Mouse (Mus musculus): ENCODE results near the gene Ms4a15. TPM values are rescaled to one million over a fixed set of nuclear protein-coding genes. Genes with fewer than 3 reads are reported as not detected.

Gene Ms4a15
- polyA plus RNA-seq, 1 experiment from 2014 or later, result not detected

- Histone ChIP-seq H3K4me1 (peaks cover 8% of the 10 kb centered on the region), H3K27me3 (replicated peaks) (0 out of 2 replicates have a peak, but pooled peaks cover 6% of the 10 kb centered on the region), H3K9ac (no peak overlapping the region), H3K4me2 (peak overlapping the region; percentile 47), H3K4me3 (no peak overlapping the region), H3K27ac (no peak overlapping the region), H3K36me3 (no peaks in the 10 kb centered on the region), H3K9me3 (replicated peaks) (no peaks in the 10 kb centered on the region)
- no peak for ATAC-seq
- 50% methylated on average over 5 of the region's 5 CpGs for WGBS (ENCODE audit: insufficient replicate concordance)
These were observed 12.8 kb downstream of the Ms4a15 start for GRCm38 (mm10) chr19:10980210-10980609.

DNA sequence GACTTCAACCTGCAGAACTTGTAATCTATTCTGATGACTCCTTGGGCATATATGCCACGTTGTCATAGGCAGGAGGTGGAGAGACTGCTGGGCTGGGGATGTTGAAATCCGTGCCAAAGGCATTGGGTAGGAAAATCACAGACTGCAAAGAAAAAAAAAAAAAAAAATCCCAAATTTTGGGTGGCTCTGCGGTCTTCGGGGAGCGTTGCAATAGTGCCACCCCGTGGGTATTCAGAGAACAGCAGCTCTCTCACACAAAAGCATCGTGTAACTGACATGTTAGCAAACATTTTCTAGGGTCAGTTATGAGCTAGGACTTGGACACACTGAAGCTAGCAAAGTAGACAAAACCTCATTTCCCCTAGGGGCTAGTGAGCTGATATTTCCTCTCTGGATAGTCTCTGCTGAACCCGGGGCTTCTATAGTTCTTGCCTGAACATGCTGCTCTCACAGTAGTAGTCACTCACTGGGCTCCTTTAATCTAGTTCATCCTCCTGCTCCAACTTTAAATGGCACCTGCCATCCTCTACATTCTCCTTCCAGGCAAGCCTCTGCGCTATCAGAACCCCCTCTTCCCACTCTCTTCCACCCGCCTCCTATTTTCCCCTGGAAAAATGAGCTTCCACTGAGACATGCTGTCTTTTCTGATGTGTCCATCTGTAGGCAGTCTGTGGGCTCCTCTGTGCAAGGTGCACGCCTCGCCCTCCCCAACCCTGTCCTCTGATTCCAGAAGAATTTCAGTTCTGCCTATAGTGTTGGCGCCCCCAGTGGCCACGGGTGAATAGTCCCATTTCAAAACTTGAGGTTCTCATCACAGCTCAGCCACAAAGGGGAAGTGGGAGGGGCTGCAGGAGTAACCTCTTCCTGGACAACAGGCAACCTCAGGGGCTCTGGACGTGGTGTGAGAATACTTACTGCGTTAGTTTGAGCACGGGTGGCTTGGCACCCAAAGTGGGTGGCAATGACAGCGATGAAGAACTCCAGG is 13.6 kb downstream of the Ms4a15 start:
- Histone ChIP-seq H3K9ac (no peak overlapping the region), H3K9me3 (replicated peaks) (no peaks in the 10 kb centered on the region), H3K27me3 (replicated peaks) (0 out of 2 replicates have a peak, but pooled peaks cover 6% of the 10 kb centered on the region), H3K4me3 (no peak overlapping the region), H3K27ac (no peak overlapping the region), H3K36me3 (no peaks in the 10 kb centered on the region), H3K4me2 (peak overlapping the region; percentile 47), H3K4me1 (peaks cover 8% of the 10 kb centered on the region)
- WGBS (ENCODE audit: insufficient replicate concordance), result 7% methylated on average over 18 of the region's 18 CpGs
- peak; percentile 52 for ATAC-seq

DNA sequence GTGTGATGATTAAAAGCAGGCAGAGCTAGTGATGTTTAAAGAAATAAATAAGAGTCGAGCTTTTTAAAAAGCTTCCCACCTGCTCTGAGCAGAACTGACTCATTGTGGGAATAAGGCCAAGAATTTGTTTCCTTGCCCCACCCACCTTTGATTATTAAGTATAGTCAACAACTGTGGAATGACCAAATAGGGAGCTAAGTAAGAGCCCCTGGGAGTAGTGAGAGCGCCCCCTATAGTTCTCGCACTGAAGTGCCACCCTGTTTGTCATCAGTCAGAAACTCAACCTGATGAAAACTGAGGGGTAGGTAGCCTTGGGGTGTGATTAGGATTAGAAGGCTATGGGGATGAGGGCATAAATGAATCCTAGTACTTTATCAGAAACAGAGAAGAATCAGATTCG is 16.7 kb downstream of the Ms4a15 start:
- Histone ChIP-seq H3K36me3 (no peaks in the 10 kb centered on the region), H3K4me2 (no peak overlapping the region), H3K27ac (no peak overlapping the region), H3K4me3 (no peak overlapping the region), H3K9me3 (replicated peaks) (no peaks in the 10 kb centered on the region), H3K27me3 (replicated peaks) (no peaks in the 10 kb centered on the region), H3K4me1 (peaks cover 8% of the 10 kb centered on the region), H3K9ac (no peak overlapping the region)
- no peak for ATAC-seq
- WGBS (ENCODE audit: insufficient replicate concordance), result 35% methylated on average over 4 of the region's 4 CpGs

GRCm38 (mm10) chr19:10975187-10975586 is 17.9 kb downstream of the Ms4a15 start:
- H3K4me2 ChIP-seq, result no peak overlapping the region
- ATAC-seq, result no peak
- WGBS (ENCODE audit: insufficient replicate concordance), result 61% methylated on average over 2 of the region's 2 CpGs
- no peak overlapping the region for H3K9ac ChIP-seq
- H3K36me3 ChIP-seq, result no peaks in the 10 kb centered on the region
- H3K4me3 ChIP-seq, result no peak overlapping the region
- no peaks in the 10 kb centered on the region for H3K9me3 ChIP-seq (replicated peaks)
- H3K27me3 ChIP-seq (replicated peaks), result no peaks in the 10 kb centered on the region
- no peak overlapping the region for H3K27ac ChIP-seq
- H3K4me1 ChIP-seq, result peaks cover 8% of the 10 kb centered on the region

- Histone ChIP-seq H3K4me3 (no peak within 1 kb of the TSS), H3K36me3 (no peaks in the 10 kb centered on the region), H3K27me3 (replicated peaks) (no peaks in the 10 kb centered on the region), H3K27ac (no peak within 1 kb of the TSS), H3K4me2 (no peak within 1 kb of the TSS), H3K9me3 (replicated peaks) (no peaks in the 10 kb centered on the region), H3K4me1 (peaks cover 1% of the 10 kb centered on the region), H3K9ac (no peak within 1 kb of the TSS)
- ATAC-seq, result no peak
- WGBS (ENCODE audit: insufficient replicate concordance), result 36% methylated on average over 4 of the region's 4 CpGs
These were observed 18.7 kb downstream of the Ms4a15 start, which contains the start of gene Ms4a10 for GRCm38 (mm10) chr19:10974238-10974865. TSS of gene Ms4a10 (minus strand) at chr19:10974670.

- Histone ChIP-seq H3K9me3 (replicated peaks) (no peaks in the 10 kb centered on the region), H3K4me1 (no peaks in the 10 kb centered on the region), H3K4me2 (no peak overlapping the region), H3K9ac (no peak overlapping the region), H3K36me3 (no peaks in the 10 kb centered on the region), H3K4me3 (no peak overlapping the region), H3K27ac (no peak overlapping the region), H3K27me3 (replicated peaks) (0 out of 2 replicates have a peak, but pooled peaks cover 3% of the 10 kb centered on the region)
- WGBS (ENCODE audit: insufficient replicate concordance), result 45% methylated on average over 2 of the region's 2 CpGs
- no peak for ATAC-seq
These were observed 19.9 kb downstream of the Ms4a15 start for GRCm38 (mm10) chr19:10973187-10973586.

GRCm38 (mm10) chr19:10972660-10973059 is 20.4 kb downstream of the Ms4a15 start:
- H3K27me3 ChIP-seq (replicated peaks), result 0 out of 2 replicates have a peak, but pooled peaks cover 8% of the 10 kb centered on the region
- H3K36me3 ChIP-seq, result no peaks in the 10 kb centered on the region
- H3K9me3 ChIP-seq (replicated peaks), result no peaks in the 10 kb centered on the region
- no peak overlapping the region for H3K27ac ChIP-seq
- no peaks in the 10 kb centered on the region for H3K4me1 ChIP-seq
- H3K4me2 ChIP-seq, result no peak overlapping the region
- H3K4me3 ChIP-seq, result no peak overlapping the region
- H3K9ac ChIP-seq, result no peak overlapping the region
- no peak for ATAC-seq
- WGBS (ENCODE audit: insufficient replicate concordance), result 73% methylated on average over 3 of the region's 3 CpGs

DNA sequence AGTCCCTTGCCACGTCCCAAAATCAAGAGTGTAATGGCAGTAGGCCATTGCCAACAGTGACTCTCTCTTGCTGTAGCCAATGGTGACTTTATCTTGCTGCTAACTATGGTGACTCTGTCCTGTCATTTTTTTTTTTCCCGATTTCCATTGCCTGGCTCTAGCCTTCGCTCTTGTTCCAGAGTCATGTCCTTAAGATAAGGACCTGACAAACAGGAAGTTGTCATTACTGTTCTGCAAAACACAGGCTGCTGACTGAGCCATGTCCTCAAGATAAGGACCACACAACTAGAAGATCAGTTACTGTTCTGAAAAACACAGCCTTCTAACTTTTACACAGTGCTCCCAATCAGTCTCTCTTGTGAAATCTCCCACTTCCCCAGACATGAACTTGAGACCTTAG is 22.6 kb downstream of the Ms4a15 start:
- H3K36me3 ChIP-seq, result no peaks in the 10 kb centered on the region
- H3K4me1 ChIP-seq, result no peaks in the 10 kb centered on the region
- no peak overlapping the region for H3K9ac ChIP-seq
- no peaks in the 10 kb centered on the region for H3K9me3 ChIP-seq (replicated peaks)
- H3K4me3 ChIP-seq, result no peak overlapping the region
- H3K4me2 ChIP-seq, result no peak overlapping the region
- no peak overlapping the region for H3K27ac ChIP-seq
- H3K27me3 ChIP-seq (replicated peaks), result 0 out of 2 replicates have a peak, but pooled peaks cover 8% of the 10 kb centered on the region
- no peak for ATAC-seq
- 20% methylated on average over 3 of the region's 3 CpGs for WGBS (ENCODE audit: insufficient replicate concordance)

DNA sequence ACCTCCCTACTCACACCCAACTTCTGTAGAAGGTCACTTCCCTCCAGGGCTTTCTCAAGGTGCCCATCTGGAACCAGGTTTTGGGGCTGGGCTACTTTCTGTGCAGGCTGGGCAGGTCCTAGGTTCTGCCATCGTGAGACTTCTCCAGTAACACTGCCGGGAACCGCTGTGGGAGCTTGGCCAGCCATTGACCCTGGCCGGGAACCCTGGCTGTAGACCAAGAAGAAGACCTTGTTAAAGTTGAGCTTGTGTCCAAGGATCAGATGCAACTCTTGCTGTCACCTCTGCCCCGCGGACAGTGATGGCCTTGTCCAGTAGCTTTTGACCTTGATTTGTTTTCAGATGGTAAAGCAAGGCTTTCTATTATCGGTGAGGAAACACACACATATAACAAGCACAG is 24.5 kb downstream of the Ms4a15 start:
- ATAC-seq, result no peak
- Histone ChIP-seq H3K4me1 (no peaks in the 10 kb centered on the region), H3K9me3 (replicated peaks) (no peaks in the 10 kb centered on the region), H3K4me3 (no peak overlapping the region), H3K4me2 (no peak overlapping the region), H3K9ac (no peak overlapping the region), H3K27me3 (replicated peaks) (peaks cover 8% of the 10 kb centered on the region), H3K36me3 (no peaks in the 10 kb centered on the region), H3K27ac (no peak overlapping the region)
- WGBS (ENCODE audit: insufficient replicate concordance), result 78% methylated on average over 7 of the region's 7 CpGs

GRCm38 (mm10) chr19:10965721-10966120 is 27.3 kb downstream of the Ms4a15 start:
- WGBS (ENCODE audit: insufficient replicate concordance), result 62% methylated on average over 7 of the region's 7 CpGs
- no peak overlapping the region for H3K4me3 ChIP-seq
- no peaks in the 10 kb centered on the region for H3K4me1 ChIP-seq
- ATAC-seq, result no peak
- H3K4me2 ChIP-seq, result no peak overlapping the region
- peaks cover 15% of the 10 kb centered on the region for H3K27me3 ChIP-seq (replicated peaks)
- H3K9me3 ChIP-seq (replicated peaks), result no peaks in the 10 kb centered on the region
- no peaks in the 10 kb centered on the region for H3K36me3 ChIP-seq
- no peak overlapping the region for H3K9ac ChIP-seq
- H3K27ac ChIP-seq, result no peak overlapping the region

GRCm38 (mm10) chr19:10959978-10960346 is 33.1 kb downstream of the Ms4a15 start:
- Histone ChIP-seq H3K27me3 (replicated peaks) (peaks cover 34% of the 10 kb centered on the region), H3K36me3 (no peaks in the 10 kb centered on the region), H3K9me3 (replicated peaks) (no peaks in the 10 kb centered on the region), H3K27ac (no peak overlapping the region), H3K4me2 (no peak overlapping the region), H3K4me1 (no peaks in the 10 kb centered on the region), H3K9ac (no peak overlapping the region), H3K4me3 (no peak overlapping the region)
- ATAC-seq, result no peak
- WGBS (ENCODE audit: insufficient replicate concordance), result 36% methylated on average over 12 of the region's 12 CpGs

All from liver, embryonic 12.5 days (tissue).